Mouse (Mus musculus) midbrain, embryonic 10.5 days (tissue): ENCODE measurements around the gene Actr8. TPM values are rescaled to one million over a fixed set of nuclear protein-coding genes. Genes with fewer than 3 reads are reported as not detected.

ENCODE experiments used
- DNase-seq: peaks from one replicate; pipeline ENCODE4 v3.0.0-alpha.2; 2017; ENCODE audit warnings: low spot score
- H3K27ac ChIP-seq: fragments of 300-500 bp; sonication (generic); replicated peaks from 2 replicates; pipeline ENCODE4 v1.5.1; 2016; ENCODE audit warnings: mild to moderate bottlenecking
- H3K27me3 ChIP-seq: fragments of 300-500 bp; sonication (generic); 2 replicates; pipeline ENCODE4 v1.6.1; 2016; ENCODE audit warnings: low read depth, mild to moderate bottlenecking; ENCODE audit not compliant: poor library complexity, severe bottlenecking
- H3K36me3 ChIP-seq: fragments of 300-500 bp; sonication (generic); 2 replicates; pipeline ENCODE4 v1.6.1; 2016; ENCODE audit warnings: mild to moderate bottlenecking, moderate library complexity
- H3K4me1 ChIP-seq: fragments of 300-500 bp; sonication (generic); 2 replicates; pipeline ENCODE4 v1.6.1; 2016
- H3K4me3 ChIP-seq: fragments of 300-500 bp; sonication (generic); 2 replicates; pipeline ENCODE4 v1.5.1; 2016; ENCODE audit warnings: mild to moderate bottlenecking, moderate library complexity
- H3K9me3 ChIP-seq: fragments of 300-500 bp; sonication (generic); replicated peaks from 2 replicates; pipeline ENCODE4 v1.6.1; 2016; ENCODE audit warnings: mild to moderate bottlenecking
- WGBS: fragments of 180-500 bp; shearing (Covaris S2); methylation state at CpG from one replicate; pipeline ENCODE4 v1.1.7; 2016; 5-methylcytosine and 5-hydroxymethylcytosine counted together
- polyA plus RNA-seq: library from polyadenylated mRNA; unstranded; fragments of >200 nt; fragmentation: Nextera tagmentation; extraction: Ambion mirVana; gene quantifications from 2 replicates; pipeline ENCODE4 v1.2.1, GENCODE M21; 2016

The Actr8 gene
- polyA plus RNA-seq, 1 experiment from 2014 or later: 89.7 TPM

DNA sequence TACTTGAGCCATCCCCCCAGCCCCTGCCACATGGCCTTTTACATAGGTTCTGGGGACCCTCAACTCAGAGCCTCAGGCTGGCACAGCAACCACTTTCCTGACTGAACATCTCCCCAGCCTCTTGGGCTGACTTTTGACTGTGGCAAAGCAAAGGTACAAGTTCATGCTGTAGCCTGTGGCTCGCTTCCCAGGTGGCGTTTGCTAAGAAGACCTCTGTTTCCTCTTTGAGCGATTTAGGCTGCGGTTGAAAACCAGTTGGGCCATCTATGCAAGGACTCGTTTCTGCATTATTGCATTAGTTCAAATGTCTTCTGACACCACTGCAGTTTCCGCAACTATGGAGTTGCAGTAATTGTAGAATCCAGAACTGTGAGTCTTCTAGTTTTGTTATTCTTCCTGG, 44.3 kb downstream of the Actr8 start:
- H3K4me3 ChIP-seq: no peak overlapping the region
- DNase-seq: no peak
- H3K27me3 ChIP-seq: no peaks in the 10 kb centered on the region
- WGBS: 94% methylated on average over 6 of the region's 6 CpGs
- no peak overlapping the region for H3K27ac ChIP-seq
- H3K4me1 ChIP-seq: peaks cover 6% of the 10 kb centered on the region
- H3K9me3 ChIP-seq: no peaks in the 10 kb centered on the region
- H3K36me3 ChIP-seq: no peaks in the 10 kb centered on the region

DNA sequence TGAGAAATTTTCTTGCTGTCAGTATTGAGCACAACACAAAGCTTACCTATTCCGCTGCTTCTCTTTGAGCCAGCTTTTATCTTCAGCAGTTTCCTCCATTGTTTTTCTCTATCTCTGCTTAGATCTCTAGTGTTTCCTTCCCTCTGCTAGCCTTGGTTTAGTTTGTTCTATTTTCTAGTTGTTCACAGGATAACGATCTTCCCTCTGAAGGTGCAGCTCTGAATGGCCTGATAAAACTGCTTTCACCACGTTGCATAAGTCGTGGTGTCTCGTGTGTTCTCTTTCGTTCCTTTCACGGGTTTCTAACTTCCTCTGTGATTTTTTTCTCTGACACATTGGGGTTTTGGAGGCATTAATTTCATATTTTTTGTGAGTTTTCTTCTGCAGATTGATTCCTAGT, 46.2 kb downstream of the Actr8 start:
- Histone ChIP-seq H3K9me3 (no peaks in the 10 kb centered on the region), H3K36me3 (no peaks in the 10 kb centered on the region), H3K27me3 (no peaks in the 10 kb centered on the region), H3K27ac (no peak overlapping the region), H3K4me1 (peaks cover 6% of the 10 kb centered on the region), H3K4me3 (no peak overlapping the region)
- DNase-seq: no peak
- WGBS: 81% methylated on average over 7 of the region's 7 CpGs

GRCm38 (mm10) chr14:30027378-30027777, 49.2 kb downstream of the Actr8 start:
- Histone ChIP-seq H3K27ac (no peak overlapping the region), H3K9me3 (no peaks in the 10 kb centered on the region), H3K4me3 (no peak overlapping the region), H3K4me1 (no peaks in the 10 kb centered on the region), H3K36me3 (no peaks in the 10 kb centered on the region), H3K27me3 (no peaks in the 10 kb centered on the region)
- 47% methylated on average over 2 of the region's 2 CpGs for WGBS
- no peak for DNase-seq

- Histone ChIP-seq H3K4me1 (no peaks in the 10 kb centered on the region), H3K27ac (no peak overlapping the region), H3K9me3 (no peaks in the 10 kb centered on the region), H3K36me3 (no peaks in the 10 kb centered on the region), H3K4me3 (no peak overlapping the region), H3K27me3 (no peaks in the 10 kb centered on the region)
- WGBS: 67% methylated on average over 8 of the region's 8 CpGs
- no peak for DNase-seq
Observed at GRCm38 (mm10) chr14:30033405-30033804, 55.3 kb downstream of the Actr8 start.

DNA sequence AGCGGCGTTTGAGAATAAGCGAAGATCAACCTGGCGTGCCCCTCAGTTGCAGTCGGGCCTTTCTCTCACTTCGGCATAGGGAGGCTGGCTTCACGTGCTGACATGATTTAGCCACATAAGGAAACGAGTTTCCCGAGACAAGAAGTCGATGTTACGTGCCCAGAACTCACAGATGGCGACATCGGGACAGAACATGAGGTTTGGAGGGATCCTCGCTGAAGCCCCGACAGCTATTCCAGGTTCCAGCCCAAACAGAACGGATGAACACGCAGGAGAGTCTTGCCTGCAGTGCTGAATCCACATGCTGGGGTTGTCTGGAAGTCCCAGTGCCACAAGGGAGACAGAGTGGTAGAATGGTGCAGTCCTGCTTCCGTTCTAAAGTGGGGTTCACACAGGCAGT, 60.3 kb downstream of the Actr8 start:
- Histone ChIP-seq H3K36me3 (no peaks in the 10 kb centered on the region), H3K4me1 (no peaks in the 10 kb centered on the region), H3K4me3 (no peak overlapping the region), H3K9me3 (no peaks in the 10 kb centered on the region), H3K27me3 (no peaks in the 10 kb centered on the region), H3K27ac (no peak overlapping the region)
- DNase-seq: no peak
- 89% methylated on average over 18 of the region's 18 CpGs for WGBS

DNA sequence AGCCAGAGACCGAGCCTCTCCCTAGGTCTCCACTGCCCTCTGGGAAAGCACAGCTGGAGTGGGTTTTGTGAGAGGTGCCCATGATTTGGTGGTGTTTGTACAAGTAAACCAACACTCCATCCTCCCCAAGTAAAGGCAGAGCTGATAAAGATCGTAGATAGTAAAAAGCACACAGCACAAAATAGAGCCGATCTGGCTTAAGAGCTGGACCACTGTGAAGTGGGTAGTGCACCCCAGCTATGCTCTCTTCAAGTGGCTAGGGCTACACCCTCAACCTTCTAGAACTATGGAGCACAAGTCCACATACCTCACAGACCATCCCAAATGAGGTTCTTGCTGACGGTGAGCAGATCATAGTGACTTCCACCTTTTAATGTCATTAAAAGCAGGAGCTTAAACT, 61.3 kb downstream of the Actr8 start:
- WGBS: 85% methylated on average over 4 of the region's 4 CpGs
- no peaks in the 10 kb centered on the region for H3K9me3 ChIP-seq
- no peak overlapping the region for H3K27ac ChIP-seq
- H3K36me3 ChIP-seq: no peaks in the 10 kb centered on the region
- H3K4me3 ChIP-seq: no peak overlapping the region
- no peaks in the 10 kb centered on the region for H3K27me3 ChIP-seq
- no peaks in the 10 kb centered on the region for H3K4me1 ChIP-seq
- DNase-seq: no peak

DNA sequence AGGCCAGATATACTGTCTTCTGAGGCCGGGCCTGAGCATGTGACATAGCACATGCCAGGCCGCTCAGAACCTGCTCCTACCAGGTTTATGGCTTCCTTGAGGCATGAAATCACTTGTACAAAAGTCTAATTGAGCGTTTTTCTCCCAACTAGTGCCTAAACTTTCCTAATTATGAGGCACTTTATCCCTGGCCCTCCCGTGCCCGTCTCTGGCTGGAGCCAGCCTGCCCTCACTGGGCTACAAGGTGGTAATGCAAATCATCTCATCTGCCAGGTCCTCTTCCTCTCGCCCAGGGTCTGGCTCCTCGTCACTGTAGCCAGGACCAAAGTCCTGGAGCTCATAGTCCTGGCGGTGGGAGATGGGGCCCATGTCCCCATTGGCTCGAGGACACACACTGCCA, 63.7 kb downstream of the Actr8 start:
- no peaks in the 10 kb centered on the region for H3K27me3 ChIP-seq
- no peaks in the 10 kb centered on the region for H3K9me3 ChIP-seq
- no peaks in the 10 kb centered on the region for H3K36me3 ChIP-seq
- 87% methylated on average over 9 of the region's 9 CpGs for WGBS
- DNase-seq: no peak
- H3K4me3 ChIP-seq: no peak overlapping the region
- no peak overlapping the region for H3K27ac ChIP-seq
- H3K4me1 ChIP-seq: no peaks in the 10 kb centered on the region

DNA sequence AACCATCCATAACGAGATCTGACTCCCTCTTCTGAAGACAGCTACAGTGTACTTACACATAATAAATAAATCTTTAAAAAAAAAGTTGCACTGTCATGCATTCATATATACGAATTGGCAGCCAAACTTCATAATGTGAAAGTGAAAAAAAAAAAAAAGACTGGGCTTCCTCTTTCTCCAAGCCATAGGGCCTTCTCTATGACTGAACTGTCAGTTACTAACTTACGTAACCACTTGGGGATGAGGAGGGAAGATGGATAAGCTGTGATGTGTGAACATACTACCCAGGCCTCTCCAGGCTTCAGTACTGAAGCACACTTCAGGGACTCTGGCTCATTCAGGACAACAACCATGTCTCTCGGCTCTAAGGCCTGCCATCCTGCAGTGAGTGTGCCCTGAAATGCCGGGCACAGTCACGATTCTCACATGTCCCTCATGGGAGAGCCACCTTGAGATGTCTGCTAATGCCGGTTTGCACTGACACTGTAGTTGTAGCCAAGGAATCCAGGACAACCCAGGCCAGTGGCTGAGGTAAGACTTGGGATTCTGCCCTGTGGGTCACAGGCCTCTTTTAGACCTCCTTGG, 65.3 kb downstream of the Actr8 start:
- Histone ChIP-seq H3K27me3 (no peaks in the 10 kb centered on the region), H3K4me3 (no peak overlapping the region), H3K4me1 (no peaks in the 10 kb centered on the region), H3K36me3 (no peaks in the 10 kb centered on the region), H3K27ac (no peak overlapping the region), H3K9me3 (no peaks in the 10 kb centered on the region)
- 90% methylated on average over 7 of the region's 7 CpGs for WGBS
- no peak for DNase-seq

GRCm38 (mm10) chr14:30045239-30045638, 67.1 kb downstream of the Actr8 start:
- WGBS: 88% methylated on average over 10 of the region's 10 CpGs
- no peaks in the 10 kb centered on the region for H3K4me1 ChIP-seq
- H3K27ac ChIP-seq: no peak overlapping the region
- no peaks in the 10 kb centered on the region for H3K9me3 ChIP-seq
- no peak for DNase-seq
- no peaks in the 10 kb centered on the region for H3K27me3 ChIP-seq
- H3K4me3 ChIP-seq: no peak overlapping the region
- H3K36me3 ChIP-seq: no peaks in the 10 kb centered on the region

DNA sequence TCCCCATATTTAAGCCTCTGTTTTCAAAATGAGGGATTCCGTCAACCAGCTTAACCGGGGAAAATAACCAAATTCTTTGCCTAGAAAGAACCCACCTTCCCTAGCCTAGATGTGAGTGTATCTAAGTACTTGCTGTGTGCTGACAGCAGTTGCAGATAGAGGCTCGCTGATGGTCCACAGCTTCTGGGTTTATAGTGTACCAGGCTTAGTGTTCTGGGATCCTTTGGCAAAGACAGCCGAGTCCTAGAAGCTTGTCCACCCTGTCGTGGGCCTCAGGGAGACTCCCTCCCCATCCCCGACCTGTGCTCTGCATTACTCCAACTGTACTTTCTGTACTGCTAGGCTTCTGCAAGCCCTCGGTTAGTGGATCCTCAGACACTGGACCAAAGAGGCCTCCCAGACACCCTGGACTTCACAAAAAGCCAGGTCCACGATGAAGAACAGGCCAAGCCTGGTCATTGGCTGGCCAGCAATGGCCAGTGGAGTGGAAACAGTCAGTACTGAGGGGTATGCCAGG, 67.6 kb downstream of the Actr8 start:
- no peak overlapping the region for H3K27ac ChIP-seq
- no peaks in the 10 kb centered on the region for H3K4me1 ChIP-seq
- no peaks in the 10 kb centered on the region for H3K27me3 ChIP-seq
- no peak for DNase-seq
- H3K9me3 ChIP-seq: no peaks in the 10 kb centered on the region
- H3K36me3 ChIP-seq: no peaks in the 10 kb centered on the region
- no peak overlapping the region for H3K4me3 ChIP-seq
- 86% methylated on average over 8 of the region's 8 CpGs for WGBS

- Histone ChIP-seq H3K36me3 (no peaks in the 10 kb centered on the region), H3K27ac (no peak overlapping the region), H3K4me3 (no peak overlapping the region), H3K27me3 (no peaks in the 10 kb centered on the region), H3K9me3 (no peaks in the 10 kb centered on the region), H3K4me1 (no peaks in the 10 kb centered on the region)
- 91% methylated on average over 4 of the region's 4 CpGs for WGBS
- no peak for DNase-seq
Observed at GRCm38 (mm10) chr14:30046976-30047375, 68.8 kb downstream of the Actr8 start.

- Histone ChIP-seq H3K36me3 (no peaks in the 10 kb centered on the region), H3K27me3 (no peaks in the 10 kb centered on the region), H3K4me3 (no peak overlapping the region), H3K27ac (no peak overlapping the region), H3K4me1 (no peaks in the 10 kb centered on the region), H3K9me3 (no peaks in the 10 kb centered on the region)
- no peak for DNase-seq
- WGBS: 85% methylated on average over 3 of the region's 3 CpGs
Observed at GRCm38 (mm10) chr14:30048049-30048448, 69.9 kb downstream of the Actr8 start.

DNA sequence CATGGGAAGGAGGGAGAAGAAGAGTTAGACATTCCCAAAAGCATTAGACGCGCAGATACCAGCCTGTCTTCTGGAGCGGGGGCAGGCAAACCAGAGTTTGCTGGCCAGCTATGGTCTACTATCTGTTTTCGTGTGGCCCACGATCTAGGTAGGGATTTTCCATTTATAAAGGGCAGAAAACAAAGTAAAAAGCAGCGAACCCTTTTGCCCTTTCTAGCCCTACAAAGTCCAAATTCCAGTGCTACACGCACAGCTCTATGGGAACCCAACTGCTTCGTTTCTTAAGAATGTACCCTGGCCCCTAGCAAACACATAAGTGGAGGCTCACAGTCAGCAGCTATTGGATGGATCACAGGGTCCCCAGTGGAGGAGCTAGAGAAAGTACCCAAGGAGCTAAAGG, 72.1 kb downstream of the Actr8 start:
- Histone ChIP-seq H3K27ac (no peak overlapping the region), H3K4me3 (no peak overlapping the region), H3K4me1 (no peaks in the 10 kb centered on the region), H3K27me3 (no peaks in the 10 kb centered on the region), H3K9me3 (no peaks in the 10 kb centered on the region), H3K36me3 (no peaks in the 10 kb centered on the region)
- no peak for DNase-seq
- 87% methylated on average over 8 of the region's 8 CpGs for WGBS

- no peaks in the 10 kb centered on the region for H3K9me3 ChIP-seq
- WGBS: 88% methylated on average over 7 of the region's 7 CpGs
Observed at GRCm38 (mm10) chr14:30054922-30055321, 76.8 kb downstream of the Actr8 start.

More at GRCm38 (mm10) chr14:30054922-30055321, 76.8 kb downstream of the Actr8 start:
- peaks cover 6% of the 10 kb centered on the region for H3K4me1 ChIP-seq
- H3K36me3 ChIP-seq: no peaks in the 10 kb centered on the region
- H3K27ac ChIP-seq: no peak overlapping the region
- no peak for DNase-seq
- no peaks in the 10 kb centered on the region for H3K27me3 ChIP-seq
- H3K4me3 ChIP-seq: no peak overlapping the region
